Mouse (Mus musculus) left cerebral cortex, adult 8-10 months (tissue): ENCODE results near the gene Vmn2r74. TPM values are rescaled to one million over a fixed set of nuclear protein-coding genes. Genes with fewer than 3 reads are reported as not detected.

Experiments
- DNase-seq, 2 experiments: peaks; one replicate each; pipeline ENCODE4 v3.0.0; 2022; ENCODE audit warnings: low spot score in 2 of 2
- total RNA-seq, 4 experiments: library from RNA; stranded (reverse); gene quantifications; 2 replicates each; pipeline ENCODE4 v1.2.4; 2022

Gene Vmn2r74
- not detected for total RNA-seq

DNA sequence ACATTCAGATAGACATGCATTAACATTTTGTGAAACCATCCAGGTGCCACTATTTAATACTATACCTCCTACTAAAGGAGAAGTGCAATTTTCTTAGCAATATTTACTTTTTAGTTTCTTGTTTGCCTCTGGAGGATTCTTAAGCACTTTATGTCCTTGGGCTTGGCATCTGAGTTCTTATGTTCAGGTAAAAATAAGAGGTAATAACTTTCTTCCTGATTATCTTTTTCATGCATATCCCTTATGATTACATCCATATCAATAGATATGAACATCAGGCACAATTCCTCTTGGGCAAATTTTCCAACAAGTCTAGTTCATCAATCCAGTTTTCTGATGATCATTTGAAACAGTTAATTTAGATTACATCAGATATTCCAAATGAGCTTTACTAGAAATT lies at the start of gene Vmn2r74:
Gene Vmn2r74 (minus strand): TSS at position 101 of the 400 bp plus-strand sequence.
- DNase-seq = no peak

DNA sequence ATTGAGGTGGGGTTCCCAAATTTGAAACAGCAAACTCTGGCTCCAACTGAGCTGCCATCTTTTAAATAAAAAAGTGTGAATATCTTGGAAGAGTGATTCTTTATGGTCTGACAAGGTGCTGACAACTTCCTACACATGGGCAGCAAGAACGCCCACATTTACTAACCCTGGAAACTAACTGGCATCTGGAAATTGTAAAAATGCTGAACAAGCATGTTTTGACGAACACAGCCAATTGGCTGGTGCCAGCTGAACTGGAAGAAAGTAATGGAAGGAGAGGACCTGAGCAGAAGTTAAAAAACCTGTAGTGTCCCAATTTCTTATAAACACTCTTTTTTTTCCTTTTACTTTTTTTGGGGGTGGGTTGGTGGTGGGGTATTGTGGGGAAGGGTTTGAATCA lies 46.1 kb upstream of the Vmn2r74 start:
- DNase-seq = no peak

Other genes starting within 250 kb of the Vmn2r74 start
- gene Vmn2r72, start 206.5 kb downstream of the Vmn2r74 start, total RNA-seq = not detected
- gene Vmn2r73, start 85.4 kb downstream of the Vmn2r74 start, total RNA-seq = not detected
- gene Vmn2r75, start 210.1 kb upstream of the Vmn2r74 start, total RNA-seq = not detected